Mouse (Mus musculus): ENCODE data around the gene Mgrn1. TPM values are rescaled to one million over a fixed set of nuclear protein-coding genes. Genes with fewer than 3 reads are reported as not detected.

Gene Mgrn1
- polyA plus RNA-seq, 1 experiment from 2014 or later = 66.9 TPM

- H3K9me3 ChIP-seq (ENCODE audit: control insufficient read depth, low read length) = no peaks in the 10 kb centered on the region
- no peaks in the 10 kb centered on the region for H3K27me3 ChIP-seq (ENCODE audit: control insufficient read depth, insufficient read depth, low read length)
- H3K4me2 ChIP-seq = peak within 1 kb of the TSS; percentile 92
- H3K4me3 ChIP-seq (ENCODE audit: low read depth, low read length) = peak within 1 kb of the TSS; percentile 87
- H3K27ac ChIP-seq (ENCODE audit: low read depth, low read length) = peak within 1 kb of the TSS; percentile 77
- ATAC-seq (ENCODE audit: low FRiP score) (peak; percentile 98), DNase-seq (ENCODE audit: low spot score, missing footprints) (peak; percentile 99)
- H3K4me1 ChIP-seq (ENCODE audit: control insufficient read depth, insufficient read depth, low read length) = peaks cover 10% of the 10 kb centered on the region
- WGBS = under 1% methylated on average over 65 of the region's 76 CpGs
- peak within 1 kb of the TSS; percentile 82 for H3K9ac ChIP-seq (ENCODE audit: low read length)
- H3K36me3 ChIP-seq (ENCODE audit: control insufficient read depth, insufficient read depth, low read length) = no peaks in the 10 kb centered on the region
Measured at GRCm38 (mm10) chr16:4963797-4964709, 78.0 kb downstream of the Mgrn1 start, which contains the start of gene Anks3. TSS of gene Anks3 (minus strand) at chr16:4964205.

GRCm38 (mm10) chr16:4964731-4965391 lies 78.8 kb downstream of the Mgrn1 start:
- no peak for ATAC-seq (ENCODE audit: low FRiP score)
- peak overlapping the region; percentile 77 for H3K27ac ChIP-seq (ENCODE audit: low read depth, low read length)
- H3K4me1 ChIP-seq (ENCODE audit: control insufficient read depth, insufficient read depth, low read length) = peaks cover 10% of the 10 kb centered on the region
- H3K36me3 ChIP-seq (ENCODE audit: control insufficient read depth, insufficient read depth, low read length) = no peaks in the 10 kb centered on the region
- H3K9ac ChIP-seq (ENCODE audit: low read length) = peak overlapping the region; percentile 82
- H3K4me2 ChIP-seq = peak overlapping the region; percentile 92
- WGBS = 25% methylated on average over 13 of the region's 13 CpGs
- DNase-seq (ENCODE audit: low spot score, missing footprints) = no peak
- no peaks in the 10 kb centered on the region for H3K9me3 ChIP-seq (ENCODE audit: control insufficient read depth, low read length)
- peak overlapping the region; percentile 87 for H3K4me3 ChIP-seq (ENCODE audit: low read depth, low read length)
- no peaks in the 10 kb centered on the region for H3K27me3 ChIP-seq (ENCODE audit: control insufficient read depth, insufficient read depth, low read length)

- 87% methylated on average over 8 of the region's 8 CpGs for WGBS
- H3K4me2 ChIP-seq = no peak overlapping the region; the same call in 1 of the 2 replicates
- ATAC-seq (ENCODE audit: low FRiP score) (no peak), DNase-seq (ENCODE audit: low spot score, missing footprints) (no peak)
- H3K36me3 ChIP-seq (ENCODE audit: control insufficient read depth, insufficient read depth, low read length) = no peaks in the 10 kb centered on the region
- H3K4me1 ChIP-seq (ENCODE audit: control insufficient read depth, insufficient read depth, low read length) = peaks cover 10% of the 10 kb centered on the region
- H3K9ac ChIP-seq (ENCODE audit: low read length) = no peak overlapping the region
- no peak overlapping the region for H3K27ac ChIP-seq (ENCODE audit: low read depth, low read length)
- no peak overlapping the region; the same call in 1 of the 2 replicates for H3K4me3 ChIP-seq (ENCODE audit: low read depth, low read length)
- H3K9me3 ChIP-seq (ENCODE audit: control insufficient read depth, low read length) = no peaks in the 10 kb centered on the region
- H3K27me3 ChIP-seq (ENCODE audit: control insufficient read depth, insufficient read depth, low read length) = no peaks in the 10 kb centered on the region
Measured at GRCm38 (mm10) chr16:4965392-4966129, 79.5 kb downstream of the Mgrn1 start.

- no peak overlapping the region for H3K27ac ChIP-seq (ENCODE audit: low read depth, low read length)
Measured at GRCm38 (mm10) chr16:4968426-4968825, 82.4 kb downstream of the Mgrn1 start.

GRCm38 (mm10) chr16:4969055-4969843 lies 83.2 kb downstream of the Mgrn1 start:
- peaks cover 5% of the 10 kb centered on the region for H3K4me1 ChIP-seq (ENCODE audit: control insufficient read depth, insufficient read depth, low read length)
- no peak overlapping the region for H3K4me3 ChIP-seq (ENCODE audit: low read depth, low read length)
- H3K9me3 ChIP-seq (ENCODE audit: control insufficient read depth, low read length) = no peaks in the 10 kb centered on the region
- WGBS = 83% methylated on average over 5 of the region's 5 CpGs
- H3K9ac ChIP-seq (ENCODE audit: low read length) = no peak overlapping the region
- no peaks in the 10 kb centered on the region for H3K36me3 ChIP-seq (ENCODE audit: control insufficient read depth, insufficient read depth, low read length)
- no peak overlapping the region for H3K4me2 ChIP-seq
- no peak for ATAC-seq (ENCODE audit: low FRiP score)
- no peaks in the 10 kb centered on the region for H3K27me3 ChIP-seq (ENCODE audit: control insufficient read depth, insufficient read depth, low read length)
- no peak overlapping the region for H3K27ac ChIP-seq (ENCODE audit: low read depth, low read length)
- no peak for DNase-seq (ENCODE audit: low spot score, missing footprints)

More at GRCm38 (mm10) chr16:4968426-4968825, 82.4 kb downstream of the Mgrn1 start:
- Histone ChIP-seq H3K4me3 (ENCODE audit: low read depth, low read length) (no peak overlapping the region), H3K4me1 (ENCODE audit: control insufficient read depth, insufficient read depth, low read length) (peaks cover 6% of the 10 kb centered on the region), H3K4me2 (no peak overlapping the region), H3K9ac (ENCODE audit: low read length) (no peak overlapping the region), H3K36me3 (ENCODE audit: control insufficient read depth, insufficient read depth, low read length) (no peaks in the 10 kb centered on the region), H3K9me3 (ENCODE audit: control insufficient read depth, low read length) (no peaks in the 10 kb centered on the region), H3K27me3 (ENCODE audit: control insufficient read depth, insufficient read depth, low read length) (no peaks in the 10 kb centered on the region)
- no peak for ATAC-seq (ENCODE audit: low FRiP score)
- no peak for DNase-seq (ENCODE audit: low spot score, missing footprints)
- 77% methylated on average over 3 of the region's 3 CpGs for WGBS

GRCm38 (mm10) chr16:4971626-4972025 lies 85.6 kb downstream of the Mgrn1 start:
- WGBS = 88% methylated on average over 4 of the region's 4 CpGs
- DNase-seq (ENCODE audit: low spot score, missing footprints) = no peak

GRCm38 (mm10) chr16:4974521-4974920 lies 88.5 kb downstream of the Mgrn1 start:
- Histone ChIP-seq H3K4me2 (no peak overlapping the region), H3K9me3 (ENCODE audit: control insufficient read depth, low read length) (no peaks in the 10 kb centered on the region)

More at GRCm38 (mm10) chr16:4971626-4972025, 85.6 kb downstream of the Mgrn1 start:
- Histone ChIP-seq H3K4me3 (ENCODE audit: low read depth, low read length) (no peak overlapping the region), H3K9ac (ENCODE audit: low read length) (no peak overlapping the region), H3K27ac (ENCODE audit: low read depth, low read length) (no peak overlapping the region), H3K9me3 (ENCODE audit: control insufficient read depth, low read length) (no peaks in the 10 kb centered on the region), H3K4me2 (no peak overlapping the region), H3K36me3 (ENCODE audit: control insufficient read depth, insufficient read depth, low read length) (no peaks in the 10 kb centered on the region), H3K4me1 (ENCODE audit: control insufficient read depth, insufficient read depth, low read length) (no peaks in the 10 kb centered on the region), H3K27me3 (ENCODE audit: control insufficient read depth, insufficient read depth, low read length) (no peaks in the 10 kb centered on the region)
- ATAC-seq (ENCODE audit: low FRiP score) = no peak

GRCm38 (mm10) chr16:4976180-4976579 lies 90.1 kb downstream of the Mgrn1 start:
- Histone ChIP-seq H3K9me3 (ENCODE audit: control insufficient read depth, low read length) (no peaks in the 10 kb centered on the region), H3K4me3 (ENCODE audit: low read depth, low read length) (no peak overlapping the region), H3K4me2 (no peak overlapping the region), H3K27me3 (ENCODE audit: control insufficient read depth, insufficient read depth, low read length) (no peaks in the 10 kb centered on the region), H3K9ac (ENCODE audit: low read length) (no peak overlapping the region), H3K4me1 (ENCODE audit: control insufficient read depth, insufficient read depth, low read length) (no peaks in the 10 kb centered on the region), H3K36me3 (ENCODE audit: control insufficient read depth, insufficient read depth, low read length) (no peaks in the 10 kb centered on the region), H3K27ac (ENCODE audit: low read depth, low read length) (no peak overlapping the region)
- ATAC-seq (ENCODE audit: low FRiP score) (no peak), DNase-seq (ENCODE audit: low spot score, missing footprints) (no peak)
- WGBS = 74% methylated on average over 2 of the region's 2 CpGs

More at GRCm38 (mm10) chr16:4974521-4974920, 88.5 kb downstream of the Mgrn1 start:
- H3K36me3 ChIP-seq (ENCODE audit: control insufficient read depth, insufficient read depth, low read length) = no peaks in the 10 kb centered on the region
- DNase-seq (ENCODE audit: low spot score, missing footprints) (no peak), ATAC-seq (ENCODE audit: low FRiP score) (no peak)
- H3K27me3 ChIP-seq (ENCODE audit: control insufficient read depth, insufficient read depth, low read length) = no peaks in the 10 kb centered on the region
- H3K9ac ChIP-seq (ENCODE audit: low read length) = no peak overlapping the region
- H3K4me3 ChIP-seq (ENCODE audit: low read depth, low read length) = no peak overlapping the region
- H3K4me1 ChIP-seq (ENCODE audit: control insufficient read depth, insufficient read depth, low read length) = no peaks in the 10 kb centered on the region
- 80% methylated on average over 5 of the region's 5 CpGs for WGBS
- H3K27ac ChIP-seq (ENCODE audit: low read depth, low read length) = no peak overlapping the region
